Mouse (Mus musculus) layer of hippocampus, postnatal 36 days (tissue): ENCODE results near the gene Cpsf4. TPM values are rescaled to one million over a fixed set of nuclear protein-coding genes. Genes with fewer than 3 reads are reported as not detected.
"Not testable (repeated sequence)": the region's sequence is repeated elsewhere in the genome, so short reads cannot be mapped to it uniquely, and the experiment has no call there.

Experiments
- DNase-seq, 2 experiments: peaks; one replicate each; pipeline ENCODE4 v3.0.0; 2022
- total RNA-seq, 2 experiments: library from RNA; stranded (reverse); gene quantifications; 2 replicates each; pipeline ENCODE4 v1.2.3; 2021

Cpsf4 gene
- total RNA-seq, 2 experiments from 2014 or later = 23.0 to 23.4 TPM

DNA sequence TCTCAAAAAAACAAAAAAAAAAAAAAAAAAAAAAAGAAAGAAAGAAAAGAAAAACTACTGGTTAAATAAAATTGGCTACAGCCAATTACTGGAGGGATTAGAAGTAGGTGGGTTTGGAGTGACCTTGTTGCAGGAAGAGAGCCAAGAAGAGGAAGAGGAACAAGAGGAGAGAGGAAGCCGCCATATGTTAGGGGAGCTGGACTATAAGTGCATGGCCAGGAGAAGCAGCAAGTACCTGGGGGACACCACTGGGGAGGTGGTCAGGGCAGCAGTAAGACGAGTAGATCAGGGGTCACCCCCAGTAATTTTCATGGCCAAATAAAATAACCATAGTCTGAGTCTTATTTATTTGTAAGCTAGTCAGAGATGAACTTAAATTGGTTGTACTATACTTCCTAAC lies 18.2 kb downstream of the Cpsf4 start:
- DNase-seq = no peak

DNA sequence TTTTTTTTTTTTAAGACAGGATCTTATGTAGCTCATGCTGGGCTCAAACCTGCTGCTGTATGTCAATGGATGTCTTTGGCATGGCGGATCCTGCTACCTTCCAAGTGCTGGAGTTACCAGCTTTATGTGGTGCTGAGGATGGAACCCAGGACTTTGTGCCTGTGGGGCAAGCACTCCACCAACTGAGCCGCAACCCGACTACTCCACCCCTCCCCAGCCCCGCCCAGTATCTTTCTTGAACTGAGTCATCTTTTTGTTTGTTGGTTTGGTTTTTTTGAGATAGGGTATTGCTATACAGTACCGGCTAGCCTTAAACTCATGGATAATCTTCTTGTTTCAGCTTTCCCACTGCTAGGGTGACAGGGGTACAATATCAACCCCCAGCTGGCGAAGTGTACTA lies 22.4 kb downstream of the Cpsf4 start:
- no peak for DNase-seq

GRCm38 (mm10) chr5:145190373-145190772 lies 23.4 kb downstream of the Cpsf4 start:
- DNase-seq = no peak

DNA sequence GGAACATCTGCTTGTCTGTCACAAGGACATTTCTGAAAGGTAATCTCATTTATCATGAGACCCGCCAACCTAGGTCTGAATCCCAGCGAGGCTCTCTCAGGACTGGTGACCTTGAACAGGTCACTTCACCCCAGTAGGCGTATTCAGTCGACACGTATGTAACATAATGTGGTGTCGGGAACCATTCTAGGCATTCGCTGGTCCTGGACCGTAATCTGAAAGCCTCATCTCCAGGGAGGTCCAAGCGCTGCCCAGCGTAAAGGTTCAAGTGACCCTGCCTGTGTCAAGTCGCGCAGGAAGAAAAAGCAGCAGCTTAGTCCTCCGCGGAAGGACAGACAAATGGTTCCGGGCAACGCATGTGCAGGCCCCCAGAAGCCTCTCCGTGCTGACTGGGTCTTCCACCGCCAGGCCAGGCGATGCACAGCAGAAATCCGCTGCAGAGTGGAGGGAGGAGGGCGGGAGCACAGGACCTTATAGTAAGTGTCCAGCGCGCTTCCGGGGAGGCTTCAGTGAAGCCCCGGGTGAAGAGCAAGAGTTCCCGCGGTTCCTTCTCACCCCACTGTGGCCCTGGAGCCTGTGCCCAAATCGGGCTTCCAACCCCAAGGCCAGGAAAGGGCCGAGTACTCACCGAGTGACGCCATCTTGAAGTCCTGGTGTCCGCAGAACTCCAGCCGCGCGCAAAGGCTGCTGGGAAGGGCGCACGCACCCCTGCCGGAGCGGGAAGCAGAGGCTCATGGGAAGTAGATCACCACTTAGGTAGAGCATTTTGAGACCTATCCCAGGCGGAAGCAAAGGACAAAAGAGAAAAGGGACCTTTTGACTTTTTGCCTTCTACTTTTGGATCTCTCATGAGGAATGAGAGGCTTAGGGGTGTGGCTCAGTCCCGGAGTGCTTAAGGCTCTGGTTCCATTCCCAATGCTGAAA lies 24.1 kb downstream of the Cpsf4 start:
- peak; percentile 89 to 91 for DNase-seq

DNA sequence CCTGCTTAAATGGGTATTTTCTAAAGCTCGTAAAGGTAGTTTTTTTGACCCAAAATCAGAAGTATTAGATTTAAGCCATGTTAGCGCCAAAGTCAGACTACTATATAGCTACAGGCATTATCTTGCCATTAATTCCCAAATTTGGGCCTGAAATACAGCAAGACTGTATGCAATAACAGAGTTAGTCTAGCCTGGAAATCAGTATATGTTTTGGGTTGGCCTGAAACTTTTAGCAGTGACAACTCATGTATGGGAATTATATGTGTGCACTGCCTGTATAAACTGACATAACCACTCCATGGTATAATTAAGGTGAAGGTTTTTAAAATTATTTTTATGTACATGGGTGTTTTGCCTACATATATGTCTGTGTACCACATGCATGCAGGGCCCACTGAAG lies 24.9 kb downstream of the Cpsf4 start, which contains the start of gene Atp5j2:
Gene Atp5j2 (minus strand): TSS at position 101 of the 400 bp plus-strand sequence.
- DNase-seq = no peak

DNA sequence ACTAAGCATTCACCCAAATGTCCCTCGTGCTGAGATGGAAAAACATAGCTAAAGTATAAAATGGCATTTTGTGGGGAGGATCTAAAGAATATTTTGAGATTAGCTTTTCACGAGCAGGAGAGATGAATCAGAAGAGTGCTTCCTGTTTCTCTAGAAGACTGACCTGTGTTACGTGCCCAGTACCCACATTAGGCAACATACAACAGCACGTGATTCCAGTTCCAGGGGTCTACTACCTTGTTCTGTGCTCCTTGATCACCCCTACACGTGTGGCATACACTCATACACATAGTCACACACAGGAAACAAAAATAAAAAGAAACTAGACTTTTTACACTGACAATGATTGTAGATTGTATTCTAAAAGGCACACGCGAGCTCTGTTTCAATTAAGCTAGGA lies 33.4 kb downstream of the Cpsf4 start:
- DNase-seq = no peak

DNA sequence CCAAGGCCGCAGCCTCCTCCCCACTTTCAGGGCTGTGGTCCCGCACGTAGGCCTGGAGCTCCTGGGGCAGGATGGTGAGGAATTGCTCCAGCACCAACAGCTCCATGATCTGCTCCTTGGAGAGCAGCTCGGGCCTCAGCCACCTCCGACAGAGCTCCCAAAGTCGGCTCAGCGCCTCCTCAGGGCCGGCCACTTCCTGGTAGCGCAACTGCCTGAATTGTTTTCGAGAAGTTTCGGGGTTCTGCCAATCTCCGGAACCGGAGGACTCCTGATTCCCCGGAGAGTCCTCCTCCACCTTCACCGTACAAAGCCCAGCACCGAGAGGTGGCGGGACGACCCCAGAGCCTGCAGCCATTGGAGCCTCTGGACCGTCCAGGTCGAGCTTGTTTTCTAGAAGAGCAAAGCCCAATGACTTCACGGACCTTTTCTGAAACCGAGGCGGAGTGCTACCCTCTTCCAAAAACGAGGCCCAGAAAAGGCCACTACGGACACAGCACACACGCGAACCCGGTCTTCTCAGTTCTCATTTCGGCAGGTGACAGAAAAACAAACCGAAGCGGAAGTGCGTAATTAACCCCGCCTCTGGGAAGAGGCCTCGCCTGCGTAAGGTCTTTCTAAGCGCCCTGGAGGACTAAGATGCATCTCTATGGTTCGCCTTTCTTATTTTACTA lies 34.4 kb downstream of the Cpsf4 start, which contains the start of gene Zkscan14:
Gene Zkscan14 (minus strand): TSS at position 548 of the 671 bp plus-strand sequence.
- peak; percentile 69 to 76 for DNase-seq

DNA sequence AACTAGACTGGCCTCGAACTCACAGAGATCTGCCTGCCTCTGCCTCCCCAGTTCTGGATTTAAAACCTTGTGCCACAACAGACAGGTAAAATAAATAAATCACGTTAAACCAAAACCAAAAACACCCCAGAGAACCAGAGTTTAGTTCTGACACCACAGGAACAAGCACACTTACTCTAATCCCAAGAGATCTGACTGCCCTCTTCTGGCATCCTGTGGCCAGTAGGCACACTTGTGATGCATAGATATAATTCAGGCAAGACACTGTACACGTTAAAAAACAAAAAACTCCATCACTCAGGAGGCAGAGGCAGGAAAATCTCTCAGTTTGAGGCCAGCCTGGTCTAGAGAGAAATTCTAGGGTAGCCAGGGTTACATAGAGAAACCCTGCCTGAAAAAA lies 35.4 kb downstream of the Cpsf4 start:
- no peak for DNase-seq

- DNase-seq = peak; percentile 97
These were observed 37.1 kb downstream of the Cpsf4 start, which contains the start of gene Zkscan5 for GRCm38 (mm10) chr5:145203936-145204691. TSS of gene Zkscan5 (plus strand) at chr5:145204562.

- DNase-seq = no peak
These were observed 38.0 kb downstream of the Cpsf4 start for GRCm38 (mm10) chr5:145205041-145205440.

- no peak for DNase-seq
These were observed 40.4 kb downstream of the Cpsf4 start for GRCm38 (mm10) chr5:145207385-145207784.

GRCm38 (mm10) chr5:145207954-145208353 lies 40.9 kb downstream of the Cpsf4 start:
- no peak for DNase-seq

DNA sequence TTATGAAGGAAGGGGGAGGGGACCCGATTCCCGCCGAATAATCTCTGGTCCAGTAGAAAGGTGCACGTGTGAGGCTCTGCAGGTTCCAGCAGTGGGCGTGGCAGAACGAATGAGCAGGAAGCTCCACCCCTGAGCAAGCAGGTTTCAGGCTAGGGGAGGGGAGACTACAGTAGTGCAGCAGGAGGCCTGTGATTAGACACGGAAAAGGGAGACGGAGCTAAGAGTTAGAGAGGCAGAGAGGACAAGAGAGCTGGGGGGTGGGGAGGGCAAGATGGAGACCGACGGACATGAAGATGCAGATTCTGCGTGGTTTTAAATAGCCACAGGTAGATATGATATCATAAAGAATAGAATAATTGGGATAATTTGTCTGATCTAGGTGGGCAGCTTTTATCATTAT lies 41.4 kb downstream of the Cpsf4 start:
- not testable (repeated sequence) for DNase-seq

DNA sequence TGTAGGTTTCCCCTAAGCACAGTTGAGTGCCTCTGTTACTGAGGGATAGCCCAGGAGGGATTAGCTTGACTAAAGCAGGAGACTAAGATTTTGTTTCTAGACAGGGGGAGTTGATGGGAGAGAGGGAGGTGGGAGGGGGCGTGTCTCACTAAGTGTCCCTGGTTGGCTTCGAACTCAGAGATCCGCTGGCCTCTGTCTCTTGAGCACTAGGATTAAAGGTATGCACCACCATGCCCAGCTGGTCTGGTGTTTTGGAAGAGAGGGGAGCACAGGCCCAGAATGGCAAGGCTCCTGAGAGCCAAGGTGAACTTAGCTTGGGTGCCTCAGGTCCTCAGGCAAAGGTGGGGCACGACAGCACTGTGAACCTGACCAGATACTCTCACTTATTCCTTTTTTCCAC lies 44.3 kb downstream of the Cpsf4 start:
- no peak for DNase-seq

- no peak for DNase-seq
These were observed 45.2 kb downstream of the Cpsf4 start for GRCm38 (mm10) chr5:145212216-145212615.

- no peak for DNase-seq
These were observed 46.5 kb downstream of the Cpsf4 start for GRCm38 (mm10) chr5:145213505-145213904.

DNA sequence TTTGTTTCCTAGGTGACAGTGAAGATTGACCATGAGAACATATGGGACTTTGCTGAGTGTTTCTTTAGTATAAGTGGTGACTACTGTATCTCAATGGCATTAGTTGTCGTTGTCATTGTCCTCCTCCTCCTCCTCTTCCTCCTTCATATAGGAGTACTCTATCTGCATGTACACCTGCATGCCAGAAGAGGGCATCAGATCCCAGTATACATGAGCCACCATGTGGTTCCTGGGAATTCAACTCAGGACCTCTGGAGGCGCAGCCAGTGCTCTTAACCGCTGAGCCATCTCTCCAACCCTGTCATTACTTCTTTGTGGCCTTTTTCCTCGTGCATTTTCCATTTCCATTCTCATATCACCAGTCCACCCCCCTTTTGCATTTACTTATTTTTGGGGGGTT lies 47.7 kb downstream of the Cpsf4 start:
- no peak for DNase-seq

GRCm38 (mm10) chr5:145217746-145218145 lies 50.7 kb downstream of the Cpsf4 start:
- DNase-seq = no peak

- DNase-seq = no peak
These were observed 51.2 kb downstream of the Cpsf4 start for GRCm38 (mm10) chr5:145218206-145218605.

GRCm38 (mm10) chr5:145218671-145219070 lies 51.7 kb downstream of the Cpsf4 start:
- no peak for DNase-seq

DNA sequence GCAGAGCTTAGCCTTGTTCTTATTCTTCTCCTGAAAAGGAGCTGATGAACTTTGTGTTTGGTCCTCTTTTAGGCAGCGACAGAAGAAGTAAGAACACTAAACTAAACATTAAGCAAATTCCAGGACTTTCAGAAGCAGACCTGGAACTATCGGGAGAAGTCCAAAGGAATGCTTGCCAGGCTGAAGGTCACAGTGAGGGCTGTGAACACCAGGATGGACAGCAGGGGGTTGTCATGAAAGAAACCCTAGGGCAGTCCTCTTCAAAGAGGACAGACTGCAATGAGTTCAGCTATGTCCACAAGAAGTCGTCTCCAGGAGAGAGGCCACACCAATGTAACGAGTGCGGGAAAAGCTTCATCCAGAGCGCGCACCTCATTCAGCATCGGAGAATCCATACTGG lies 53.0 kb downstream of the Cpsf4 start:
- no peak for DNase-seq

GRCm38 (mm10) chr5:145222840-145223239 lies 55.8 kb downstream of the Cpsf4 start:
- DNase-seq = no peak

DNA sequence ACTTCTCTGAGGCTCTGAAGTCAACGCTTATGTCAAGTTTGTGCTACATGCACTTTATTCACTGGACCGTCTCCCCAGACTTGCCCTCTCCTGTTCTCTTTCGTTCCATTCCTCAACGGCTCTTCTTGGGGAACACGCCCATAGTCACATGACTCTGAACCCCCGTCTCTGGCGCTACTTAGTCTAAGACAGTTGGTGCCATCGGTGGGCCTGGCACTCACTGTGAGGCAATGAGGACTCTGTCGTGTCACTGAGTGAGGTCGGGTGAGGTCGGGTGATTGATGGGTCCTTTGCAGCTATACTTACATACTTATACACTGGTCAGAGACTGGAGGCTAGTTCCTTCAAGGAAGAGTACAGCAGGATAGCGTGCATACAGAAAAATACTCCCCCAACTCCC lies 56.4 kb downstream of the Cpsf4 start:
- no peak for DNase-seq
